Mouse (Mus musculus) heart, adult 8-10 months (tissue): ENCODE data around the gene Cpm. TPM values are rescaled to one million over a fixed set of nuclear protein-coding genes. Genes with fewer than 3 reads are reported as not detected.
"Not testable (repeated sequence)": the region's sequence is repeated elsewhere in the genome, so short reads cannot be mapped to it uniquely, and the experiment has no call there.

Experiments used
- DNase-seq: peaks from one replicate; pipeline ENCODE4 v3.0.0; 2022; ENCODE audit warnings: low spot score
- total RNA-seq, 4 experiments: library from RNA; stranded (reverse); gene quantifications; 2 replicates each; pipeline ENCODE4 v1.2.4; 2022

Gene Cpm
- total RNA-seq, 4 experiments from 2014 or later: 2.8 to 3.8 (median 3.4) TPM

DNA sequence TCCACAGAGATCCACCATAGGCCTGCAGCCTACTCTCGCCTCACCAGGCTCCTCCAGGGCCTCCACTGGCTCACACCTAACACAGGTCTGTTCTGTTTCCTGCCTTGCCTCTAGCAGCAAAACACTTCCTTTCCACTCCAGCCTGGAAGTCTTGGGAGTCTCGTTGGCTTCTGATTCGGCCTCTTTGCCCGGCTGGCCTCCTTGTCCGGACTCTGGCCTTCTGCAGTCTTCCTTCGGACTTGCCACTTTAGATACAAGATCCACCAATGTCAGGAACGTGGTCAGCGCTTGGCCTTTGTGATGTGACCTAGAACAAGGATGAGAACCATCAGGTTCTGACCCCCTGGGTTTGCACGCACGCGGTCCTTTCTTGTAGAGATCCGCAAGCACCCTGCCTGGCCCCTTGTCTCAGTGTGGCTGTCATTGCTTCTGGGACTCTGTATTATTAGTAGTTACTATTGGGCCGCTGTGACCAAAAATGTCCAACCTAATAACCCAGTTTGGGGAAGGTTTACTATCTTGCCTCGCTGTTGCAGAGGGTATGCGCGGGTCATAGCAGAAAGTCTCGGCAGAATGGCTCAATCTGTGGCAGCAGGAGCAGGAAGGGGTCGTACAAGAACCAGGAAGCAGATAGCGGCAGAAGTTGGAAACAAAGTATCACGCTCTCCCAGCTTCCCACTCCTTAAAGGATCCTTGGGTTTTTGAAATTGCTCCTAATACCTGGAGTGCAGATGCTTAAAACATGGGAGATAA, 22.1 kb upstream of the Cpm start:
- DNase-seq: no peak

DNA sequence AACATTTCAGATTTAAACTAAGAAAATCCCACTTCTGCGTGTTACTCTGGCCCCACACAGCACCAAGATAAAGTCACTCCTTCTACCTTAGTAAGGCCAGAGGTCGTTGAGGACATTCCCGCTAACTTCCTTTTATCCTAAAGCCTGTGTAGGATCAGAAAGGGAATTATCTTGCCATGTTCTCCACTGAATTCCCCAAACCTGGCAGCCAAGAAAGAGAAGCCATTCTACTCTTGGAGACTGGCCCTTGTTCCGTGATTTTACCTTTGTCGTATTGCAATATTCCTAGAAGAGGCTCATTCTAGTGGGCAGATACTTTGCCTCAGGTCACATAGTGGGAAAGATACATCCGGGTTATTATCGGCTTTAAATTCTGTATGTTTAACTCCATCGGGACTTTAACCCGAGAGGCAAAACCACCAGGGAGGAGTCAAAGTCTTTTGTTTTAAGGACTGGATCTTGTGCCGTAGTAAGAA, 21.5 kb upstream of the Cpm start:
- DNase-seq: no peak

DNA sequence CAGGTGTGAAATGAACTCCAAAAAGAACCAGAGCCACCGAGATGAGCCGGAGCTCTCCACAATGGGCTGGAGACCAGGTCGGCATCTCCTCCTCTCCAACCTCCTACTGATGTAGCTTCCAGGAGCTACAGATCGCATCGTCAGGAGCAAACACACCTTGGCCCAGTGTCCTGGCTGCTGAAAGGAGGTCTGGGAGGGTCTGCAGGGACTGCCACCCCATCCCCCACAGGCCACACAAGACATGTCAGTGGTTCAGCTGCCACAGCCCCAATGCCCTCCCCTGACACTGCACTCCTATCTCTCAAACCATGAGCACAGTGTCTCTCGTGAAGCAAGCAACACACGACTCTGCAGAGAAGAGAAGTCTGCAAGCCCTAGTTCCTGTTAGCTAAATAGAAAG, 20.8 kb upstream of the Cpm start:
- no peak for DNase-seq

DNA sequence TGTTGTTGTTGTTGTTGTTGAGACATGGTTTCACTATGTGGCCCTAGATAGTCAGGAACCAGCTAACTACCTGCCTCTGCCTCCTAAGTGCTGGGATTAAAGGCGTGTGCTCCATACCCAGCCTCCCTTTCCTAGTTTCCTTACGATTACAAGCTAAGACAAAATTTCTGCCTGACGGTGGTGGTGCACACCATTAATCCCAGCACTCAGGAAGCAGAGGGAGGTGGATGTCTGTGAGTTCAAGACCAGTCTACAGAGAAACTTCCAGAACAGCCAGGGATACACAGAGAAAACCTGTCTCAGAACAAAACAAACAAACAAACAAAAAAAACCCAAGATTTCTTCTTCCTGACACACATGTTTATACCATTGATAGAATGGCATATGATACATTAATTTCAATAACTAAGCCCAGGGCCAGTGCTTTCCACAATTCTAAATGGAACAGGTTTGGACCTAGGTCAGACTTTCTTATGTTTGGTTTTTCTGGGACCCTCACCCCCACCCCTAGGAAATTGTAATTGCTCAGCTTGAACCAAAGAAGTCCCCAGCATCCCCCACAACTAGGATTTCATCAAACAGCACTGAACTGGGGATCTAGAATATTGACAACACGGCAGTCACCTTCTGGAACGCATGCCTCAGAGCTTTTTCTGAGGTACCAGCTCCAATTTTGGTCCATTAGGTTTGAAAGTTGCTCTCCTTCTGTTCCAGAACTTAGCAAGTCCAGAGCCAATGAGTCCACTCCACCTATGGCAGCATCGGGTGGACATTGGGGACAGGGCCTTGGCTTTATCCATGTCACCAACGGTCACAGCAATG, 20.1 kb upstream of the Cpm start:
- no peak for DNase-seq

DNA sequence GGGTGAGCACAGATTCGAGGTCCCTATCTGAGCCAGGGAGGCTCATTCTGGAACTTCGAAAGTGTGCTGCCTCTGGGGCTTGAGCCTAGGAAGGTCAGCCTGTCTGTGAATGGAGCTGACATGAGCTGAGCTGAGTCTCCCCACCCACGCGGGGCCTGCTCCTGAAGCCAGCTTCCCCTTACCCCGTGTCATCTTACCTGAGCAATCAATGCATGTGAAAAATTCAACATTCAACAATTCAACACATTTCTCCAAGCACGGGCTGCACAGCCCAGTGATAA, 19.6 kb upstream of the Cpm start:
- no peak for DNase-seq

DNA sequence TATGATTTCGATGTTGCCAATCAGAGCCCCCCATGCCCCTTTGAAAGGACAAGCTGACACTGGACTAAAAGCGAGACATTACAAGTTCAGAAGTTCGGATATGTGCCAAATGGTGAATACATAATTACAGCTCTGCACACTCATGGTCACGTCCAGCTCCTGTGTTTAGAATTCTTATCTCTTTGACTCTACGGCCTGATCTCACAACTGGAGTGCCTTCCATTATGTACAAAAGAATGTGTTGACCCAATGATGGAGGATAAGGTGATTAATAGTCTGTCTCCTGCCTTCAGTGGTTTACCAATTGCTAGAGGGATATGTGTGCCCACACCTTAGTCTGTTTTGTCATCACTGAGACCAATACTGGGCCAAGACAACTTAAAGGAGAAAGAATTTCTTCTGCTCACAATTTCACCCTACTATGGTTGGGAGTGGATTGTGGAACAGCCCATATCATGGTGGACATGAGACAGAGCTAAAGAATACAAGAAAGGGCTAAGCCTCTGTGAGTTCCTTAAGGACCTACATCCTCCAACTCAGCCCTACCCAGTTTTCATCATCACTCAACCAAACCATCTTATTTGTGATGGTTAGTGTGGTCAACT, 19.0 kb upstream of the Cpm start:
- DNase-seq: no peak

DNA sequence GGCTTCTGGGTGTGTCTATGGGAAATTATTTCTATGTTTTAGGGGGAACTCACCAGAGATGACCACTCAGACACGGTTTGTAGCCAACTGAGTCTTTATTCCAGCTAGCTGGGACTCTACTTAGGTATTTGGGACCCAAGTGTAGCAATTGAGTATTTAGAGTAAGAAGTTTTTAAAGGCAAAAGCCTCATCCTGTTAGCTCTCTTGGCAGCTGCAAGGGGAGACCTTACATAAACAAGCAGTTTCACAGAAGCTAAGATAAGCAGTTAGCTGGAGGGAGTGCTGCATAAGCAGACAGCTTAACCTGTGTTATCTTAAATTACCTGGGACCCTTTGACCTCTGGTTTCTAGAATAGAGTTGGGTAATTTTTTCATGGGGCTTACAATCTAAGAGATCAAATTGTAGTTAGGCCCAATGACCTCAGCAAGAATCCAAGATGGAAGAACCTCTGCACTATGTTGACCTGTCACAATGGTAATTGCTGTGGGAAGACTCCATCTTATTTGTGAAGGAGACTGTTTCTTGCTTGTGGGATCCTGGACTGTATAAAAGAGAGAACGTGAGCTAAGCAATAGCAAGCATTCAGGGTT, 18.4 kb upstream of the Cpm start:
- DNase-seq: no peak

DNA sequence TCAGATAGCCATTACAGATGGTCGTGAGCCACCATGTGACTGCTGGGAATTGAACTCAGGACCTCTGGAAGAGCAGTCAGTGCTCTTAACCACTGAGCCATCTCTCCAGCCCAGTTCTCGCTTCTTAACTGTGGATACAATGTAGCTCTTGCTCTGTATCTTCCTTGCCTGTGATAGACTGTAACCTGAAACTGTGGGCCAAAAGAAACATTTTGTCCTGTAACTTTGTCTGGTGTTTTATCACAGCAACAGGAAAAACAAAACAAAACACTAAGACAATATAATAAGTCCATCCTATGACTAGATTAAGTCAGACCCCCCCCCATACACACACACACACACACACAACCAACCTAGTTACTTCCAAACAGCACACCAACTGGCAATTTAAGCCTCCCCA, 17.8 kb upstream of the Cpm start:
- no peak for DNase-seq

DNA sequence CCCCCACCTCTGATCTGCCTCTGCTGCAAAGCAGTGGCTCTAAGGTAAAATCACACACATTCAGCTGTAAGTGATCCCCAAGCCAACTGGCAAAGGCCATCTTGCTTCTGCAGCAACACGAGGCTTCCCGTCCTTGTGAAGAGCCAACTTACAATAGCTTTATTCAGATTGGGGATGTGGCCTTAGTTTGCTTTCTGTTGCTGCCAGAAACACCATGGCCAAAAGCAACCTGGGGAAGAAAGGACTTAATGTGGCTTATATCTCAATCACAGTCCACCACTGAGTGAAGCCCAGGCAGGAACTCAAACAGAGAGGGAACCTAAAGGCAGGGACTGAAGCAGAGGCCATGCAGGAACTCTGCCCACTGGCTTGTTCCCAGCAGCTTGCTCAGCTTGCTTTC, 17.3 kb upstream of the Cpm start:
- no peak for DNase-seq

DNA sequence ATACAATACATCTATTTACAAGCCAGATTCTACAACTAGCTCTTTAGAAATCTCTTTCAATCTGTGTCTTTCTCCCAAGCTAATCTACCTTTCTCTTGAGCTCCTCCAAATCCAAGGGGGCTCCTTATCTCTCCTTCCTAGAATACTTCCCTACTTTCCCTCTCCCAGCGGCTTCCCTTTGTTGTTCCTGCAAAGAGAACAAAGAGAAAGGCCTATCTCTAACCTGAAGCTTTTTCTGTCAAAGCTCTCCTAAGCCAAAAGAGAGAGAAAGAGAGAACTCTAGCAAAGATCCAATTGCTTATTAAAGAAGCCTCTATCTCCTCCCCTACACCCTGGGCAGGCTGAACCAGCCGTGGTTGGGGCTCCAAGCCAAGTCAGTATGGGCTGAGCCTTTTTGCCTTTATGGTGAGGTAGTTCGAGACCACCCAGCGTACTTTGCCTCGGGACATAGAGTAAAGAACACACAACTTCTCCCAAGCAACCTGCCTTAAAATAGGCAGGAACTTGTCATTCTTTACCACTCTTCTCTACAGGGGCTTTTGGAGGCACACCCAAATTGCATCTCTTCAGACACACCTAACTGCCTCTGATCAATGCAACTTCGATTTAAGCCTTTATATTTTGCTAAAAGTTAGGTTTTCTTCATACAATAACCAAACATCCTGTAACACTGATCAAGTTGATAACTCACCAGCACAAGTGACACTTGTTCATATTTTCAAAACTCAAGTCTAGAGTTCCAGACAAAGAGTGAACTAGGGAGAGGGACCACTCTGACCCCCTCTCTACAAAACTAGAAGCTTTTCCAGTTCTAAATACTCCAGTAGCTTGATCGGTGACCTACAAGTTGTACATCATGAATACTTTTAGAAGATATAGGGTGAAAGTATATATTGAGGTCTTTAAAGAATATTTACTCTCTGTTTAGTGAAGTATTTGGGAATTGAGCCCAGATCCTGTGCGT, 16.4 kb upstream of the Cpm start:
- no peak for DNase-seq

DNA sequence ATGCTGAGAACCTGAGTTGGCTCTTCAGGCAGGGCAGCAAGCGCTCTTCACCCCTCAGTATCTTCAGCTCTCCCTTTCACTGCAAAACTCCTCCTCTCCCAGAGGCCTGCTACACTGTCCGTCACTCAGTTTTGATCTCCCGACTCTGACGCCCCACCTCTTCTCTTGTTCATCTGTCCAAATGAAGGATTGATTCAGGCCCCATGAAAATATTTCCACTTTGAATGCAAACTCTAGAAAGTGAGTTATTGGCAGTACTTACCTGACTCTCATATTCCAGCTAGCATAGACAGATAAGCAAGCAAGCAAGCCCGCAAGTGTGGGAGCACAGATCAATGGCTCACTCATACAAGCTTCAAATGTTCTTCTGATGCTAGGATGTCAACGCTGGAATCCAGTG, 15.3 kb upstream of the Cpm start:
- DNase-seq: no peak

DNA sequence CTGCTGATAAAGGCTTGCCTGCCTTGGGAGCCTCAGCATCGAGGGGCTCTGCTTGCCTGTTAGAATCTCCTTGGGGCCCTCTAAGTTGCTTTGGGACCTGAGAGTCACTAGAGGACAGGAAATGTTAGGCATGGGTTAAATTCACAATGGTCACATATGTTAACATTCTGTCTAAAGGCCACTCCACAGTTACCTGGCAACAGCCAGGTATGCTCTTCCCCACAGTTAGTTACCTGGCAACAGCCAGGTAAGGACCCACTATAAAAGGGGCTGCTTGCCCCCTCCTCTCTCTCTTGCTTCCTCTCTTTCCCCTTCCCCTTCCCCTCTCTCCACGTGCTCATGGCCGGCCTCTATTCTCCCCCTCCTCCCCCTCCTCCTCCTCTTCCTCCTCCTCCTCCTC, 14.9 kb upstream of the Cpm start:
- no peak for DNase-seq

DNA sequence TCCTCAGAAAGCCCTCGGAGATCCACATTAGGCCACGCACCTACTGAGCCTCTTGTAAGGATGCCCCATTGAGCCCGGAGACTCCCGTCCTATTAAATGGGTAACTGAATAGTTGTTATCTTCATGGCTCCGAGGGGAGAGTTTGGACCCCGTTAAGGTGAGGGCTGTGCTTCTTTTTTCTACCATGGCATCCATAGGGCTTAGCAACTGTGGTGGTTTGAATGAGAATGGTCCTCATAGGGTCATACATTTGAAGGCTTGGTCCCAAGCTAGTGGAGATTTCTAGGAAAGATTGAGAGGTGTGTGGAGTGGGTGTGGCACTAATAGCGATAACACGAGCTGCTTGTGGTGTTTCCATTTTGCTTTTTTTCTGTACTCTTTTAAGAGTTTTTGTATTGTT, 14.1 kb upstream of the Cpm start:
- no peak for DNase-seq

DNA sequence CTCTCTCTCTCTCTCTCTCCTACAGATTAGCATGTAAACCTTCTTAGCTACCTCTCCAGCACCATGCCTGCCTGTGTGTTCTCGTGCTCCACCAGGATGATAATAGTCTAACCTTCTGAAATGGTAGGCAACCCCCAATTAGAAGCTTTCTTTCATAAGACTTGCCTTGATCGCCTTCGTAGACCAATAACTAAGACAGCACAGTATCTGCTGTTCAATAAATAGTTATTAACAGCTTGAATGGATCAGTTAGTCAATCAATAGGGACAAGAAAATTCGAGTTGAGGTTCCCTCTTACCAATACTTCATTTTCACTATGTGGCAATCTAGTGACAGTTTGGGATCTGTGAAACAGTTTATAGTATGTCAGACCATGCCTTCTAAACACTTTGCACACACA, 13.6 kb upstream of the Cpm start:
- DNase-seq: no peak

DNA sequence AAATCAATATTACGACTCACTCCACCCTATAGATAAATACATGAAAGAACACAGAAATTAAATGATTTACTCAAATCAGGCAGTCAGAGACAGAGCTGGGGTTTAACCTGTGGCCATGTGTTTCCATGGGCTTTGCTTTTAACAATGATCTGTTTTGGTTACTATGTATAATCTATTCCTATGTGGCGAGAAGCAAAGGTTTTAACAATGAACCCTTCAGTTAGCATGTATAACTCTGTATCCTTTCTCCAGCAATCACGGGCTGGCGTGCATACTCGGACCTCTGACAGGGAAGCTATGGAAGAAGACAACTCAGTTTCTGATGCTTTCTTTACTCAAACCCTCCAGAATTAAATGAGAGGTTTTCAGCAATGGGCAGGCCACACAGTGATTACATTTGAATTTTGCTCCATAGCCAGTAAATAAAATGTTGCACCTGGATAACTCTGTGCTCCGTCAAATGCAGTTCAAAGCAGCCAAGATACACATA, 13.1 kb upstream of the Cpm start:
- no peak for DNase-seq

DNA sequence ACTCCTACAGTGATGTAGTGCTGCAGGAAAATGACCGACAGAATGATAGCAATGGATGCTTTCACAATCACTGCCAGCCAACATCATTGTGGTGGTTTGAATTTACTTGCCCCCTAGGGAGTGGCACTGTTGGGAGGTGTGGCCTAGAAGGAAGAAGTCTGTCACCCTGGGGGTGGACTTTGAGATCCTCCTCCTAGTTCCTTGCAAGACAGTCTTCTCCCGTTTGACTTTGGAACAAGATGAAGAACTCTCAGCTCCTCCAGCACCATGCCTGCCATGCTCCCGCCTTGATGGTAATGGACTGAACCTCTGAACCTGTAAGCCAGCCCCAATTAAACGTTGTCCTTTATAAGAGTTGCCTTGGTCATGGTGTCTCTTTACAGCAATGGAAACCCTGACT, 12.5 kb upstream of the Cpm start:
- DNase-seq: not testable (repeated sequence)

DNA sequence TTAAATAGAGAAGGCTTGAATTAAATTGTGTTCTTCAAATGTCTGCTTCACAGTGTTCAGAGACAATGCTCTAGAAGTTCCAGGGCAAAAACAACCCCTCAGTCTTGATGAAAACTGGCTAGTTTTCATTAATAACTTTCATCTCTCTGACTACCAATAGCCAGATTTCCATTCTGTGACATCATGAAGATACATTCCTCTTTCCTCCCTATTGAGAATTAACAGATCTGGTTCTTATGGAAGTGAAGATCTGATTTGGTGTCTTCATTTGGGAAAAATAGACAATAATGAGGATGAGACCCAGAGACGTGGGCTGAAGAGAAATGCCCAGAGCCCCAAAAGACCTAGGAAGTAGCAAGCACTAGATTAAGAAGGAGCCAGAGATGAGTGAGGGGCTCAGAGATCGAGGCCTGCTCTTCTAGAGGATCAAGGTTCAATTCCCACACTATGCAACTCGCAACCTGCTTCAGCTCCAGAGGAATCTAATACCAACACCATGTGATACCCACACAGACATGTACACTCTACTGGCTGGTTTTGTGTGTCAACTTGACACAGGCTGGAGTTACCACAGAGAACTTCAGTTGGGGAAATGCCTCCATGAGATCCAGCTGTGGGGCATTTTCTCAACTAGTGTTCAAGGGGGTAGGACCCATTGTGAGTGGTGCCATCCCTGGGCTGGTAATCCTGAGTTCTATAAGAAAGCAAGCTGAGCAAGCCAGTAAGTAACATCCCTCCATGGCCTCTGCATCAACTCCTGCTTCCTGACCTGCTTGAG, 11.5 kb upstream of the Cpm start:
- DNase-seq: no peak

DNA sequence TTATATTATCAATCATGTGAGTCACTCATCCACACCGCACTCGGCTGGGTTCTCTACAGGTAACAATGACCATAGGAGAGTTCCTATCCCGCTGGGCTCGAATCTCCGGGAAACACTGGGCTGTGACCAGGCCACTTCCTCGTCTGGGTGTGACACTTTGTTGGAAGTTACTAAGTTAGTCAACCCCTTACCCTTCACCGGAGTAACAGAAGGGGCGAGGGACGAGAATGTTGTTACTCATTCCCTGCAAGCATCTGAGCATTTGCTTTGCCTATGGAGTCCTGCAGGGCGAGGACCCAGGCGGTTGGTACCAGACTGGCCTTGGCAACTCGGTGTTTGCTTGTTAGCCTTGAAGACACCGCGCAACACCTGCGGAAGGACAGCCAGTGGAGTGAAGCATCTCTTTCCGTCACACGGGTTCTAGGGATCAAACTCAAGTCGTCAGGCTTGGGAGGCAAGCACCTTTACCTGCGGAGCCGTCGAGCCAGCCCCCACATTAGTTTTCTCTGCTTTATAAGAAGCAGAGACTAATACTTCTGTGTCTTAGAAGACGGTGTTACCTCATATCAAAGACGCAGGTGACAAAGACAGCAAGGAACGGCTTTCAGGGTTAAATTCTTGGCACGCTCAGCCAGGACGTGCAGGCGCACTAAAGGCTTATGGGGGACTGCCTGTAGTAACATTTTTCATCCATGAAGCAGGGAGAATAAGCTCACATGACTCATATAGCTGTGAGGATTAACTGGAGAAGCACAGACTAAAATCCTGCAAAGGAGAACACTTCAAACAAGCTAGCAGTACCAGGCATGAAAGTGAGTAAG, 10.0 kb upstream of the Cpm start:
- no peak for DNase-seq

DNA sequence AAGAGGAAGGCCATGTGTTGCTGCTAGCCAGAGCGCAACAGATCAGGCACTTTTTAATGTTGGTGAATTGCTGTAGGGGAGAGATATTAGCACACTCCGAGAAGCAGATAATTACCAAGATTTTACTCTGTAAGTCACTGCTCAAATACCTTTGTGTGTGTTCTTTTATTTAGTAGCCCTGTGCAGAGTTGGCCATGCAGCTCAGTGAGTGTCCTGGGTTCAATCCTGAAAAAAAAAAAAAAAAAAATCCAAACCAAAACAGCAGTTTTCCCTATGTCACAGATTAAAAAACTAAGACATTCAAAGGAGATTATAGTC, 9.5 kb upstream of the Cpm start:
- DNase-seq: no peak

DNA sequence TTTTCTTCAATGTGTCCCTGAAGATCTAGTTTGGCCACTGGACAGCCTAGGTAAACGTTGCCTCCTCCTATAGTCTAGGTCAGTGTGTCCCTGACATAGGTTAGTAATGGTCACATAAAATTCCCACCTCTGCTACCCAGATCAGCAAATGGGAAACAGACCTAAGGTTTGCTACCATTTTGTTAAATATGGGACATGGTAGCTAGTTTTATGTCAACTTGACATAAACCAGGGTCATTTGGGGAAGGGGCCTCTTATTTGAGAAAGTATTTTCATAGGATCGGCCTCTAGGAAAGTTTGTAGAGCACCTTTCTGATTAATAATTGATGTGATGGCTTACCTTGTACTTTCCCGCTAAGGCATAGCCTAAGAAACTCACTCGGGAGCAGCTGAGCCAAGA, 8.8 kb upstream of the Cpm start:
- DNase-seq: no peak
